Mouse (Mus musculus) limb, embryonic 15.5 days (tissue): ENCODE data around the gene Vwa5b2. TPM values are rescaled to one million over a fixed set of nuclear protein-coding genes. Genes with fewer than 3 reads are reported as not detected.
A peak's percentile ranks its signal among the peaks of the same experiment; 100 is the strongest.

Experiments
- ATAC-seq: fragments of 200-750 bp; cut with Nextera tagmentation; 2 replicates; pipeline ENCODE4 v1.8.0; 2017; ENCODE audit warnings: low read depth, moderate TSS enrichment; ENCODE audit not compliant: insufficient number of reproducible peaks, low FRiP score, low TSS enrichment
- H3K27ac ChIP-seq: fragments of 300-500 bp; sonication (generic); 2 replicates; pipeline ENCODE4 v1.5.1; 2015; ENCODE audit warnings: moderate library complexity, mild to moderate bottlenecking, inconsistent platforms
- H3K27me3 ChIP-seq: fragments of 300-500 bp; sonication (generic); 2 replicates; pipeline ENCODE4 v1.6.1; 2015; ENCODE audit warnings: inconsistent platforms
- H3K36me3 ChIP-seq: fragments of 300-500 bp; sonication (generic); 2 replicates; pipeline ENCODE4 v1.6.1; 2015; ENCODE audit warnings: inconsistent platforms
- H3K4me1 ChIP-seq: fragments of 300-500 bp; sonication (generic); 2 replicates; pipeline ENCODE4 v1.6.1; 2015; ENCODE audit warnings: inconsistent platforms
- H3K4me2 ChIP-seq: fragments of 300-500 bp; sonication (generic); 2 replicates; pipeline ENCODE4 v1.6.1; 2015; ENCODE audit warnings: mild to moderate bottlenecking, inconsistent platforms
- H3K4me3 ChIP-seq: fragments of 300-500 bp; sonication (generic); 2 replicates; pipeline ENCODE4 v1.5.1; 2015; ENCODE audit warnings: mild to moderate bottlenecking, inconsistent platforms
- H3K9ac ChIP-seq: fragments of 300-500 bp; sonication (generic); 2 replicates; pipeline ENCODE4 v1.6.1; 2015; ENCODE audit warnings: inconsistent platforms
- H3K9me3 ChIP-seq: fragments of 300-500 bp; sonication (generic); 2 replicates; pipeline ENCODE4 v1.6.1; 2016; ENCODE audit warnings: inconsistent platforms
- WGBS: fragments of 180-500 bp; shearing (Covaris S2); methylation state at CpG from one replicate; pipeline ENCODE4 v1.1.7; 2015; 5-methylcytosine and 5-hydroxymethylcytosine counted together
- polyA plus RNA-seq: library from polyadenylated mRNA; unstranded; fragments of >200 nt; fragmentation: Nextera tagmentation; extraction: Ambion mirVana; gene quantifications from 2 replicates; pipeline ENCODE4 v1.2.1, GENCODE M21; 2015

Gene Vwa5b2
- polyA plus RNA-seq, 1 experiment from 2014 or later = 0.55 TPM

DNA sequence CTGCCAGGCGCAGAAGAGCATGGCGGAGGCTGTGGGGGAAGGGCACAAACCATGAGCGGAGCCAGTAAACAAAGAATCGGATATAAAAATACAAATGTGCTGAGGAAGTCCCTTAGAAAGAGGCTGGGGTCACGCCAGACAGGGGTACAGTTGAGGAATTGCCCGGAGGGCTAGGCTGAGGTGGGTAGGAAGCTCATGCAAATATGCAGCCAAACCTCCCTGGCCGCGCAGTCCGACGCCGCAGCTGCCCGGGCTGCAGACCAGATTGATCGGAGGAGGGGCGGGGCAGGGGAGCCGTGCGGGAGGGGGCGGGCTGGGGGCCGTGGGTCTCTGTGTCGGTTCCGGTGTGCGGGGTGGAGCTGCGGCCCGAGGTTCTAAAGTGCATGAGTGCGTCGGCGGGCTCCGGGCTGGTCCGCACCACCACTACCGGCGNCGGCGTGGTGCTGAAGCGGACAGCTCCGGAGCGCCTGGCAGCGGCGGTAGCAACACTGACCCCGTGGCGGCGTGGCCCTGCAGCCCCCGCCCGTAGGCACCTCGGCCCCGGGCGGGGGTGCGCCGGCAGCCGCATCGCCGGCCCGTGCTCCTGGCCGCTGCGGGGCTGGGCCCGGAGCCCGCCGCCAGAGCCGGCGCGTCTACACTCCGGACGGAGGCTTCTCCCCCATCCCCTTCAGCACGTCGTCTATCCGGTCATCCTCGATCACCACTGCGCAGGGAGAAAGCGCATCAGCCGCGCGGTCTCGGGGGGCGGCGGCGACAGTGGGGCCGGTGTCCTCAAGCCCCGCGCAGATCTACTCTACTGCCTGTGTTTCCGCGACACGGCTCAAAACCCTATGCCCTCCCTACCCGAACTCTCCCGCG is 30.5 kb downstream of the Vwa5b2 start:
- H3K27me3 ChIP-seq = peaks cover 50% of the 10 kb centered on the region
- peak overlapping the region; percentile 100 for H3K4me2 ChIP-seq
- H3K4me1 ChIP-seq = peaks cover 35% of the 10 kb centered on the region
- no peak overlapping the region for H3K9ac ChIP-seq
- no peak; the same call in 1 of the 2 replicates for ATAC-seq
- H3K27ac ChIP-seq = no peak overlapping the region
- peaks cover 7% of the 10 kb centered on the region for H3K36me3 ChIP-seq
- WGBS = 3% methylated on average over 74 of the region's 83 CpGs
- H3K9me3 ChIP-seq = no peaks in the 10 kb centered on the region
- H3K4me3 ChIP-seq = peak overlapping the region; percentile 69

DNA sequence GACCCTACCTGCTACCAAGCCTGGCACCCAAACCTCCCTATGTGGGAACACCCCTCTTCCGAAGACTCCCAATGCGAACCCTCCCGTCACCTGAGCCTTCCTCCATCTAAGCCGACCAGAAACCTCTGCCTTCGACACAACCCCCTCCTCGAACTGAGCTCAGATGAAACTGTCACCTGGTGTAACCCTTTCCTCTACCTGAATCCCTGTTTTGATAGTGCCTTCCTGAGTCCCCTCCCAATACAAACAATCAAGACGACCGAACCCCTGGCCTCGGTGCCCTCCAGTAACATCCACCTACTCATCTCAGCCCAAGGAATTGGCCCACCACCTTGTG is 31.1 kb downstream of the Vwa5b2 start:
- no peak for ATAC-seq
- Histone ChIP-seq H3K27me3 (peaks cover 50% of the 10 kb centered on the region), H3K4me1 (peaks cover 35% of the 10 kb centered on the region), H3K4me2 (peak overlapping the region; percentile 100), H3K4me3 (peak overlapping the region; percentile 69), H3K9ac (no peak overlapping the region), H3K9me3 (no peaks in the 10 kb centered on the region), H3K36me3 (peaks cover 7% of the 10 kb centered on the region), H3K27ac (no peak overlapping the region)
- WGBS = under 1% methylated on average over 9 of the region's 9 CpGs

DNA sequence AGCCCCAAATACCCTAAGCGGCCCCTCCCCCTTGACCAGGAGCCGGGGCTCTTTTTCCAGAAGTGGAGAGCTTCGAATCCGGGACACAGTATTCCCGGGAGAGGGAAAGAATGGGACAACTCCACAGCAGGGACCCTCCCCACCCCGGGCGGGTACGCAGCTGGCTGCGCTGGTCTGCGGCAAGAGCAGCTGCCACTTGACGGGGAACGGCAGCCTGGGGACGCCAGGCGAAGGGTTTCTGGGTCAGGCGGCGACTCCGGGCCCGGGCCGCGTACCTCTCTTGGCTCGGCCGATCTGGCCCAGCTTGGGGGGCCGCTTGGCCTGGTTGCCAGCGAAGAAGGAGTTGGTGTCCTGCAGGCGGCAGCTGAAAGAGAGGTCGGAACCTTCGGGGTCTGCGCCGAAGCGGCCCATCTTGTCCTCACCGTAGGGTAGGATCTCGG is 31.5 kb downstream of the Vwa5b2 start:
- H3K9me3 ChIP-seq = no peaks in the 10 kb centered on the region
- no peak overlapping the region for H3K27ac ChIP-seq
- peak overlapping the region; percentile 54 for H3K9ac ChIP-seq
- peaks cover 50% of the 10 kb centered on the region for H3K27me3 ChIP-seq
- 0% methylated on average over 32 of the region's 32 CpGs for WGBS
- ATAC-seq = no peak; the same call in 1 of the 2 replicates
- H3K4me1 ChIP-seq = peaks cover 35% of the 10 kb centered on the region
- H3K4me3 ChIP-seq = peak overlapping the region; percentile 69
- peaks cover 7% of the 10 kb centered on the region for H3K36me3 ChIP-seq
- peak overlapping the region; percentile 100 for H3K4me2 ChIP-seq

DNA sequence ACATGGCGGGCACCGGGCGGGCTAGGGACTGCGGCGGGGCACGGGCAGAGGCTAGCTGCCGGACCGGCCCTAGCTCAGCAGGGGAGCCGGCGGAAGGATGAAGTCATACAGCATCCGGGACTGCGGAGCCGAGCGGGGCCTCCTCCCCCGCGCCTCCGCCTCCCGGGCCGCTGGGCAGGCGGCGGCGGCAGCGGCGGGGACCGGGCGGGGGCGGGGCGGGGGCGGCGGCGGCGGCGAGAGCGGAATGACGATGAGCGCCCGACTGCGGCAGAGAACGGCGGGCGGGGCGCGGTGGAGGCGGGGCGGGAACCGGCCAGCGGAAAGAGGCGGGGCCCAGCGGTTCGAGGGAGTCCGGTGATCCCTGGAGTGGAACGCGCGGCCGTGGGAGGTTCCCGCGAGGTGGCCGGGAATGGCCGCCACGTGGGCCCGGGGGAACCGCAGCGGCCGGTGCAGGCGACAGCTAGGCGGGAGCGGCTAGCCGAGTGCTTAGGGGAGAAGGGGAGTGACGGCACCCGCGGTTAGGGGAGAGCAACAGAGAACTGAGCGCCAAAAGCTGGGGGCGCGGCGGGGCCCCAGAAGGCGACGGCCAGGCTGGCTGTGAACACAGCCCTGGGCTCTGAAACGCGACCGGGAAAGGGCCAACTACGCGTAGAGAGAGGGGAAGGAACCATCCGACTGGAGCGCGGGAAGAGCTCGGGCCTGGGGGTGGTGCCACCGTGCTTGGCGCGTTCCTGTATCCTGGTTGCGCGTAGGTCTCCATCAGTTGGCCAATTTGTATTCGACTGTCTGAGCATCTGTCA is 32.1 kb downstream of the Vwa5b2 start, which contains the start of gene Camk2n2:
TSS of gene Camk2n2 (minus strand) at position 97 of the 800 bp plus-strand sequence.
- Histone ChIP-seq H3K27me3 (peaks cover 50% of the 10 kb centered on the region), H3K4me2 (peak within 1 kb of the TSS; percentile 100), H3K4me3 (peak within 1 kb of the TSS; percentile 69), H3K27ac (peak within 1 kb of the TSS; percentile 59; the same call in 1 of the 2 replicates), H3K4me1 (peaks cover 35% of the 10 kb centered on the region), H3K9me3 (no peaks in the 10 kb centered on the region), H3K36me3 (peaks cover 7% of the 10 kb centered on the region), H3K9ac (peak within 1 kb of the TSS; percentile 54)
- peak; percentile 45; the same call in 1 of the 2 replicates for ATAC-seq
- WGBS = under 1% methylated on average over 71 of the region's 92 CpGs

DNA sequence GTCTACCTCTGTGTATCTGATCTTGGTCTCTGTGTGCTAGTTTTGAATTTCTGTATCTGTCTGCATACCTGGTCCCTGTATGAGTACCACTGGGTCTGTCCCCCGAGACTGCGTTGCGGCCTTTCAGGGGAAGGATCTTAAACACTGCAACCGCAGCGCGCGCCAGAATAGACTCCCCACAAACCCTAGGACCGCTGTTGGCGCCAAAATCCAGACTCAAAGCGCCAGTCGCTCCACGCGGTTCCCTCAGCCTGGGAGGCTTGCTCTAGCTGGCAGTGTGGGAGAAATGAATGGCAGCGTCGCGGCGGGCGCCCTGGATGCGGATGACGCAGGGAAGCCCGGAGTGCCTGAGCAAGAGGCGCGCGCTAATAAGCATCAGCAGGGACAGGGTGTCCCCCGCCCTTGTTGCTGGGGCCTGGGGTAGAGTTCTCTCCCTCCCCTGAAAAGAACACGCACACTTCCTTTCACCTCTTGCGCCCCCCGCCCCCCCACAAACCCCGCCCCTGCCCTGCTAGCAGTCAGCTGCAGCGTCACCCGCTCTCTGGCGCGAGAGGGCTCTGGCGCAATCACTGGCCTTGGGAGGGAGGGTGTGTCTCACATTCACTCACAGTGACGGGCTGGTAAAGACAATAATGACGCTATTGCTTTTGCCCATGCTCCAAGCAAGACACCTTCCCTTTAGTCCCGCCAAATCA is 32.9 kb downstream of the Vwa5b2 start:
- WGBS = under 1% methylated on average over 37 of the region's 37 CpGs
- Histone ChIP-seq H3K4me2 (peak overlapping the region; percentile 100), H3K36me3 (peaks cover 7% of the 10 kb centered on the region), H3K9ac (peak overlapping the region; percentile 54; the same call in 1 of the 2 replicates), H3K4me3 (peak overlapping the region; percentile 69), H3K27me3 (peaks cover 50% of the 10 kb centered on the region), H3K4me1 (peaks cover 35% of the 10 kb centered on the region), H3K27ac (peak overlapping the region; percentile 48; the same call in 1 of the 2 replicates), H3K9me3 (no peaks in the 10 kb centered on the region)
- ATAC-seq = no peak

DNA sequence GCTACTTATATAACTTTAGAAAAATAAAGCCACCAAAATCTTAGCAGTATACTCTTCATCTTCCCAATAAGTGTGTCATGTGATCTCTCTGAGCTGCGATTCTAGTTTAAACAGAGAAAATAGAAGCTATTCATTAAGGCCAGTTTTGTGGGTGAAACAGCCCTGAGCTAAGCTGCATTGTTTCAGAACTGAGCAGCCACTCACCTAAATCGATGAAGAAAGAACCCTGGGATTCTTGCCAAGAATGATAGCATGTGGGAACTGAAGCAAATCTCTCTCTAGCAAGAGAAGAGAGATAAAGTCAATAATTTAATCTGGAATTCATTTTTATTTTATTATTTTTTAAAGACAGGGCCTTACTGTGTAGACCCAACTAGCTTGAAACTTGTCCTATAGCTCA is 33.9 kb downstream of the Vwa5b2 start:
- no peak for ATAC-seq
- Histone ChIP-seq H3K4me2 (no peak overlapping the region), H3K4me3 (no peak overlapping the region), H3K36me3 (0 out of 2 replicates have a peak, but pooled peaks cover 3% of the 10 kb centered on the region), H3K9me3 (no peaks in the 10 kb centered on the region), H3K27ac (no peak overlapping the region), H3K9ac (no peak overlapping the region), H3K4me1 (peaks cover 35% of the 10 kb centered on the region), H3K27me3 (peaks cover 42% of the 10 kb centered on the region)
- WGBS = 71% methylated on average over 2 of the region's 2 CpGs

DNA sequence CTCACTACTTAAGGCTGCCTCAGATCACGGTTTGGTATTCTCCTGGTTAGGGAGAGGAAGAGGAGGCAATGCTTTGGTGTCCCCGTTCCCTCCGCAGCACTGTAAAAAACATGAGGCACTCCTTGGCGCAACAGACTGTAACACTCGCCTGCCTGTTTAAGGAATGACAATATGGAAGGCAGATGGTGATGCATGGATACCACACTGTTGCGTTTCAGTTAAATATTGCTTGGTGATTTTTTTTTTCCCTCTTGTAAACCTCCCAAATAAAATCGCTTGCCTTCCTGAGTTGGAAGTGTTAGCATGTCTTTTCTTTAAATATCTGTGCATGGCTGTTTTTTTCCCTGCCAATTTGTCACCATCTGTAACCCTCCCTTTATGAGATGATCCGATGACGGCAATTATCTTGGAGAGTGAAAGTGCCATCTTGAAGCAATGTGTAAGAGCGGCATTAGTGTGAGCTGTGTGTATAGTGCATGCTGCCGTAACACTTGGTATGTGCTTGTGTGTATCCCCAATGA is 39.7 kb downstream of the Vwa5b2 start:
- H3K9ac ChIP-seq = no peak overlapping the region
- H3K27ac ChIP-seq = no peak overlapping the region
- peak overlapping the region; percentile 95; the same call in 1 of the 2 replicates for H3K4me2 ChIP-seq
- H3K4me1 ChIP-seq = peaks cover 14% of the 10 kb centered on the region
- WGBS = 31% methylated on average over 11 of the region's 11 CpGs
- peak overlapping the region; percentile 56; the same call in 1 of the 2 replicates for H3K4me3 ChIP-seq
- peaks cover 18% of the 10 kb centered on the region; the same call in 1 of the 2 replicates for H3K27me3 ChIP-seq
- H3K36me3 ChIP-seq = peaks cover 2% of the 10 kb centered on the region; the same call in 1 of the 2 replicates
- no peaks in the 10 kb centered on the region for H3K9me3 ChIP-seq
- ATAC-seq = no peak

DNA sequence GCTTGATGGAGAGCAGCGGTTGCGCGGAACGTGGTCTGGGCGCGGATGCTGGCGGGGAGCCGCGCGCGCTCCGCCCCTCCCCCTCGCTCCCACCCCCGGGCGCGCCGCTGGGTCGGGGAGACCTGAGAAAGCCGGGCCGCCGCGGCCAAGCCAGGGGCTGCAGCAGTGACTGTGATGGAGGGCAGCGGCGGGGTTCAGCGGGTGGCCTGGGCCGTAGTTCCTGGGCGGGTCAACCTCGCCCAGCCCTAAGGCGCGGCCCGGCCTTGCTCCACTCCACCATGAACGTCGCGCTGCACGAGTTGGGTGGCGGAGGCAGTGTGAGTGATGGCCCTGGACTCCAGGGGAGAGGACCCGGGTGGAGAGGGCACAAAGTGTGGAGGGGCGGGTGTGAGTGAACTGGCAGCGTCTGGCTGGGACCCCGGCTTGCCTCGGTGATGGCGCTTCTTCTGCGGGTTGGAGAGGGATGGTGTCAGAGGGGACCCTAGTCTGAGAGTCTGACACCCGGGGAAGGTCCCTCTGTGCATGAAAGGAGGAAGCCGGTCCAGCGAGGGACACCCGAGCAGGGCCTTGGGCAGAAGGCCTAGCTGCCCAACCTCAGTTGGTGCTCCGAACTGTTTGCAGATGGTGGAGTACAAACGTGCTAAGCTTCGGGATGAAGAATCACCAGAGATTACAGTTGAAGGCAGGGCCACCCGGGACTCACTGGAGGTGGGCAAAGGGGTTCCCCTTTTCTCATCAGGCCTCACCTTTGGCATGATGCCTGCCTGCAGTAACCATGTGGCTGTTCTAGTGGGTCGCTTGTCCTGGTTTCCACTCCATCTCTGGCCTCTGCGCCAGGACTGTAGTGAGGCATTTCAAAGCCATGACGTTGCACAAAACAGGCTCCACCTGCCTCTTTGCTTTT is 40.7 kb downstream of the Vwa5b2 start, which contains the start of gene Ece2:
TSS of gene Ece2 (plus strand) at position 98 of the 904 bp plus-strand sequence.
- Histone ChIP-seq H3K27ac (no peak within 1 kb of the TSS), H3K4me2 (peak within 1 kb of the TSS; percentile 95), H3K4me1 (peaks cover 14% of the 10 kb centered on the region), H3K36me3 (peaks cover 2% of the 10 kb centered on the region; the same call in 1 of the 2 replicates), H3K9me3 (no peaks in the 10 kb centered on the region), H3K4me3 (peak within 1 kb of the TSS; percentile 56), H3K9ac (peak within 1 kb of the TSS; percentile 54), H3K27me3 (peaks cover 18% of the 10 kb centered on the region; the same call in 1 of the 2 replicates)
- ATAC-seq = no peak
- 6% methylated on average over 50 of the region's 54 CpGs for WGBS

DNA sequence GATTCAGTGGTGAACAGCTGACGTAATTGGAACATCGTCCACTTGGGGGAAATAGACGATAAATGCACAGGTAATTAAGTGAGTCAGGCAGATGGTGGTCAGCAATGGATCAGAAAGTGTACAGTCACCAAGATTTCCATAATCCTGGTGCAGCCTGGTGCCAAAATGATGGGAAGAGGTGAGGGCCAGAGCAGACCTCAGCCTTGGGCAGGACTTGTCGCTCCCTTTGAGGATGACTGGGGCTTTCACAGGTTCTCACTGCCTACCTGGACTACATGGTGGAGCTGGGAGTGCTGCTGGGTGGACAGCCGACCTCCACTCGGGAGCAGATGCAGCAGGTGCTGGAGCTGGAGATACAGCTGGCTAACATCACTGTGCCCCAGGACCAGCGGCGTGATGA is 48.1 kb downstream of the Vwa5b2 start:
- no peak for ATAC-seq
- Histone ChIP-seq H3K4me1 (0 out of 2 replicates have a peak, but pooled peaks cover 2% of the 10 kb centered on the region), H3K27me3 (no peaks in the 10 kb centered on the region), H3K36me3 (no peaks in the 10 kb centered on the region; the same call in 1 of the 2 replicates), H3K4me3 (no peak overlapping the region), H3K9ac (no peak overlapping the region), H3K27ac (no peak overlapping the region), H3K9me3 (no peaks in the 10 kb centered on the region), H3K4me2 (no peak overlapping the region)
- 82% methylated on average over 8 of the region's 8 CpGs for WGBS

DNA sequence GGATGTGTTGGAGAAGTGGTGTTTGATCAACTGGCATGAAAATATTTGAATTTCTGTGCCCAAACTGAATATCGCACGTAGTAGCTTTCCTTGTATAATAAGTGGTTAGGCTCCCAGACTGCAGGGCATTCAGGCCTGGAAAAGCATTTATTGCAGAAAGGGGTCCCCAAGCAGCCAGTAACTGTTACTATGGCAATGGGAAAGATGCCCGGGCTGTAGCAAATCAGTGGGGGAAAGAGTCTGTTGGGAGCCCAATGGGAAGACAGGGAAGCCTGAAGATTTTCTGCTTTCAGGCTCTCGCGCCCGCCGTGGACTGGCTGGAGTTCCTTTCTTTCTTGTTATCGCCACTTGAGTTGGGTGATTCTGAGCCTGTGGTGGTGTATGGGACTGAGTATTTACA is 49.1 kb downstream of the Vwa5b2 start:
- 68% methylated on average over 8 of the region's 8 CpGs for WGBS
- no peaks in the 10 kb centered on the region for H3K9me3 ChIP-seq
- ATAC-seq = no peak
- no peak overlapping the region for H3K4me2 ChIP-seq
- no peak overlapping the region for H3K4me3 ChIP-seq
- H3K9ac ChIP-seq = no peak overlapping the region
- H3K36me3 ChIP-seq = no peaks in the 10 kb centered on the region
- H3K4me1 ChIP-seq = 0 out of 2 replicates have a peak, but pooled peaks cover 2% of the 10 kb centered on the region
- H3K27me3 ChIP-seq = no peaks in the 10 kb centered on the region
- H3K27ac ChIP-seq = no peak overlapping the region
